Mouse (Mus musculus) MEL (cell line): ENCODE data around the gene Syt1. TPM values are rescaled to one million over a fixed set of nuclear protein-coding genes. Genes with fewer than 3 reads are reported as not detected.

Source experiments
- DNase-seq: peaks from one replicate; pipeline ENCODE4 v3.0.0; 2011; ENCODE audit warnings: low read depth, low spot score
- H3K27ac ChIP-seq: 2 replicates; pipeline ENCODE4 v1.5.1; 2012; ENCODE audit warnings: low read depth, mild to moderate bottlenecking, control low read depth, low read length, moderate library complexity; ENCODE audit not compliant: control insufficient read depth
- H3K27me3 ChIP-seq, 2 experiments: fragments of 150-350 bp in 1 of 2; sonication (generic) in 1 of 2; 2 replicates each; pipeline ENCODE4 v1.6.1; 2012; ENCODE audit warnings: low read length in 2 of 2, mild to moderate bottlenecking in 2 of 2, improper control_type of control experiment in 1 of 2, moderate library complexity in 1 of 2; ENCODE audit not compliant: insufficient read depth in 2 of 2, control insufficient read depth in 1 of 2
- H3K36me3 ChIP-seq, 2 experiments: 2 replicates each; pipeline ENCODE4 v1.6.1; 2012 to 2014; ENCODE audit warnings: low read length in 2 of 2, improper control_type of control experiment in 1 of 2, inconsistent platforms in 1 of 2, mild to moderate bottlenecking in 1 of 2; ENCODE audit not compliant: insufficient read depth in 2 of 2, control insufficient read depth in 1 of 2
- H3K4me1 ChIP-seq, 2 experiments: fragments of 150-350 bp in 1 of 2; sonication (generic) in 1 of 2; 2 replicates each; pipeline ENCODE4 v1.6.1; 2012; ENCODE audit warnings: low read length in 2 of 2, improper control_type of control experiment in 1 of 2, mild to moderate bottlenecking in 1 of 2; ENCODE audit not compliant: insufficient read depth in 2 of 2, control insufficient read depth in 1 of 2
- H3K4me3 ChIP-seq, 2 experiments: fragments of 150-350 bp in 1 of 2; sonication (generic) in 1 of 2; 2 replicates each; pipeline ENCODE4 v1.5.1; 2012; ENCODE audit warnings: low read depth in 2 of 2, low read length in 2 of 2, mild to moderate bottlenecking in 2 of 2, moderate library complexity in 2 of 2, control low read depth in 1 of 2, improper control_type of control experiment in 1 of 2; ENCODE audit not compliant: control insufficient read depth in 1 of 2, insufficient read depth in 1 of 2
- H3K79me2 ChIP-seq: 2 replicates; pipeline ENCODE4 v1.6.1; 2012; ENCODE audit warnings: mild to moderate bottlenecking, low read length, moderate library complexity; ENCODE audit not compliant: control insufficient read depth, poor library complexity, insufficient read depth
- H3K9ac ChIP-seq: 2 replicates; pipeline ENCODE4 v1.6.1; 2012; ENCODE audit warnings: low read depth, mild to moderate bottlenecking, control low read depth, low read length, moderate library complexity; ENCODE audit not compliant: control insufficient read depth, poor library complexity, severe bottlenecking
- H3K9me3 ChIP-seq: fragments of 150-350 bp; sonication (generic); replicated peaks from 2 replicates; pipeline ENCODE4 v1.6.1; 2012; ENCODE audit warnings: mild to moderate bottlenecking, low read length, improper control_type of control experiment, moderate library complexity; ENCODE audit not compliant: insufficient read depth
- CTCF ChIP-seq, 3 experiments: IDR thresholded peaks in 2 of 3; conservative IDR thresholded peaks in 1 of 3; 2 replicates each; pipeline ENCODE4 v1.5.1; 2011 to 2012; ENCODE audit warnings: low read length in 3 of 3, low read depth in 2 of 3, mild to moderate bottlenecking in 2 of 3, improper control_type of control experiment in 1 of 3, inconsistent platforms in 1 of 3, mixed read lengths in 1 of 3, moderate library complexity in 1 of 3; ENCODE audit not compliant: control insufficient read depth in 1 of 3, insufficient read depth in 1 of 3, poor library complexity in 1 of 3, severe bottlenecking in 1 of 3
- ELF1 ChIP-seq: IDR thresholded peaks from 2 replicates; pipeline ENCODE4 v1.6.1; 2014; ENCODE audit warnings: low read depth, mild to moderate bottlenecking, inconsistent platforms, low read length, improper control_type of control experiment, moderate library complexity
- GATA1 ChIP-seq: IDR thresholded peaks from 2 replicates; pipeline ENCODE4 v1.6.1; 2011; ENCODE audit warnings: low read depth, low read length, improper control_type of control experiment
- MAX ChIP-seq: IDR thresholded peaks from 2 replicates; pipeline ENCODE4 v1.6.1; 2011; ENCODE audit warnings: low read length, improper control_type of control experiment
- POLR2AphosphoS2 ChIP-seq: IDR thresholded peaks from 2 replicates; pipeline ENCODE4 v1.6.1; 2011; ENCODE audit warnings: low read length, improper control_type of control experiment
- TCF12 ChIP-seq: IDR thresholded peaks from 2 replicates; pipeline ENCODE4 v1.6.1; 2014; ENCODE audit warnings: low read depth, mild to moderate bottlenecking, inconsistent platforms, low read length, improper control_type of control experiment, moderate library complexity
- USF2 ChIP-seq, 2 experiments: IDR thresholded peaks; 2 replicates each; pipeline ENCODE4 v1.6.1; 2011 to 2012; ENCODE audit warnings: improper control_type of control experiment in 2 of 2, low read length in 2 of 2, borderline replicate concordance in 1 of 2, inconsistent platforms in 1 of 2, low read depth in 1 of 2, mild to moderate bottlenecking in 1 of 2; ENCODE audit not compliant: insufficient read depth in 1 of 2
- ZC3H11A ChIP-seq: IDR thresholded peaks from 2 replicates; pipeline ENCODE4 v1.6.1; 2012; ENCODE audit warnings: low read depth, mild to moderate bottlenecking, inconsistent platforms, low read length, improper control_type of control experiment
- ZKSCAN1 ChIP-seq: IDR thresholded peaks from 2 replicates; pipeline ENCODE4 v1.6.1; 2012; ENCODE audit warnings: low read depth, mild to moderate bottlenecking, inconsistent platforms, low read length, improper control_type of control experiment, moderate library complexity
- polyA plus RNA-seq, 2 experiments: library from polyadenylated mRNA; stranded (reverse) in 1 of 2; unstranded in 1 of 2; fragments of >175 nt in 1 of 2; fragments of >200 nt in 1 of 2; gene quantifications; 2 replicates each; pipeline versions ENCODE4 v1.2.1 to v1.2.4; 2012; ENCODE audit warnings: low replicate concordance in 2 of 2, low read depth in 1 of 2; ENCODE audit not compliant: insufficient read length in 2 of 2, insufficient read depth in 1 of 2, missing spikeins in 1 of 2
- total RNA-seq: library from RNA; depleted of rRNA; stranded (reverse); fragments of 300-350 nt; gene quantifications from 2 replicates; pipeline ENCODE4 v1.2.3, GENCODE M21; 2012

The Syt1 gene
- total and polyA plus RNA-seq, 3 experiments: not detected

DNA sequence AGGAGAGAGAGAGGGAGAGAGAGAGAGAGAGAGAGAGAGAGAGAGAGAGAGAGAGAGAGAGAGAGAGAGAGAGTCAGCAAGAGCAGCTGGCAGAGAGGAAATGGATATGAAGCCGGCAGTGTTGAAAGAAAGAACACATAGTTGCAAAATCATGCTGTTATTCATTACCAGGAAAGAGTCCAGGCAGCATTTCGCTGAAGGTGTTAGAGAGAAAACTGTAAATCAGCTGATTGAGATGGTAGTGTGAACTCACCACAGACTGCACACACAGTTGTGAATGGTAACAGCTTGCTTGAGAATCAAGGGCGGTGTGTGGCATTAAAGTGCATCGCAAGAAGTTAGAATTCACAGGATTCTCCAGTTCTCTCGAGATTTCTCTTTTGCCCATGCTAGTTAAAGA, 300.3 kb downstream of the Syt1 start:
- H3K4me3 ChIP-seq: no peak overlapping the region
- DNase-seq: no peak
- H3K79me2 ChIP-seq: no peaks in the 10 kb centered on the region
- no peaks in the 10 kb centered on the region for H3K4me1 ChIP-seq
- no peak overlapping the region for H3K9ac ChIP-seq
- no peak for TF ChIP-seq TCF12
- no peak for TF ChIP-seq CTCF (IDR thresholded peaks at IDR 0.05 in 2 of 3, conservative IDR thresholded peaks at IDR 0.05 in 1 of 3; ENCODE audit: control insufficient read depth in 1 of 3, insufficient read depth in 1 of 3, low read depth in 2 of 3, low read length in 3 of 3, poor library complexity in 1 of 3, severe bottlenecking in 1 of 3)
- TF ChIP-seq USF2 (IDR thresholded peaks at IDR 0.05; ENCODE audit: borderline replicate concordance in 1 of 2, insufficient read depth in 1 of 2, low read depth in 1 of 2, low read length in 2 of 2): no peak
- TF ChIP-seq ZKSCAN1: no peak
- TF ChIP-seq, all 39 proteins: peak for 0
- no peak overlapping the region for H3K27ac ChIP-seq
- H3K27me3 ChIP-seq: no peaks in the 10 kb centered on the region
- no peaks in the 10 kb centered on the region for H3K9me3 ChIP-seq
- no peaks in the 10 kb centered on the region for H3K36me3 ChIP-seq

DNA sequence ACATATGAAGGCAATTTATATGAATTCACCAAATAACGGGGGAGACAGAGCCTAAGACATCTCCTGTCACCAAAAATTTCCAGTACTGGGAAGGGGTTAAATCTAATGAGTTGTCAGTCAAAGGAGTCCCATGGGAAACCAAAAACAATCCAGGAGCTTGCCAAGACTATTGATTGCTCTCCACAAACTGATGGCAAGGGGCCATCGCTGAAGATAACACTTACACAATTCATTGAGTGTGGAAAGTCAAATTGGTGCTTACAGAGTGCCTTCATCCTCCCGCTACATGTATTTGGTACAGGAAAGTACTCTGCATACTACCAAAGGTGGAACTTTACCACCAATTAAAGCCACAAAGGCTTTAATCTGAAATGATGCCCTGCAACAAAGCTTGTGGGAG, 305.1 kb downstream of the Syt1 start:
- H3K4me1 ChIP-seq: no peaks in the 10 kb centered on the region

DNA sequence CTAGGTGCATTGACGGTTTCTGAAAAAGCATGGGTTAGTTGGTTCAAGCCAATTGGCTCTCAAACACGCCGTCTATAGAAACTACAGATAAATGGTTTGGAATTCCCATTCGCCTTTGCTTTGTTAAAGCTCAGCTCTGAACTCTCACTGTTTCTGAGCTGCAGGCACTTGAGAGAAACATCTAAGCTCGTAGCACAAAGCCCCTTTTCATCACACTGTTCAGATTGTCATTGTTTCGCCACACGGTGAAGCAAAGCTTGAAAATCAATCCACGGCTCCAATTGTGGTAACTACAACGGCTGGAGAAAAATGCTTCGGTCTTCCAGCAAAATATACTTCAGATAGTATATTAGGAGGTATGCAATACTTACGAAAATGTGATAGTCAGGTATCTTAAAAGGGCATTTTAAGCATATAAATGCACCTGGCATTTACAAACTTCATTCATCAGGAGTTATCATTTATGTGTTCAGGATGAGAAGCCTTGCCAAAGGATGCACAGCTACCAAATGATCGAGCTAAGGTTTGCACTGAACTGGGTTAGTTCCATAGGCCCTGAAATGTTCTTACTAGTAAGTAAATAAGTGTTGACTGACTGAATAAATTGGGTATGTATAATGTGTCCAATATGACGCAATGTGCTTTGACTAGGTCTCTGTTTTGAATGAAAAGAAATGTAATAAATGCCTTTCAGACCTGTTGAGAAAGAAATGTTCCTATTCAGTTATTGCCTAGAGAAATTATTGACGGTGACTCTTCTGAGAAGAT, 309.2 kb downstream of the Syt1 start:
- Histone ChIP-seq H3K27me3 (no peaks in the 10 kb centered on the region), H3K79me2 (no peaks in the 10 kb centered on the region), H3K4me1 (no peaks in the 10 kb centered on the region), H3K27ac (no peak overlapping the region), H3K4me3 (no peak overlapping the region), H3K36me3 (no peaks in the 10 kb centered on the region), H3K9ac (no peak overlapping the region), H3K9me3 (no peaks in the 10 kb centered on the region)
- DNase-seq: no peak
- no peak for TF ChIP-seq ZC3H11A
- no peak for TF ChIP-seq POLR2AphosphoS2
- TF ChIP-seq MAX: no peak

More for the DNA sequence above, 305.1 kb downstream of the Syt1 start:
- H3K27ac ChIP-seq: no peak overlapping the region
- H3K79me2 ChIP-seq: no peaks in the 10 kb centered on the region
- no peak overlapping the region for H3K9ac ChIP-seq
- H3K27me3 ChIP-seq: no peaks in the 10 kb centered on the region
- TF ChIP-seq ELF1: no peak
- TF ChIP-seq GATA1: no peak
- no peak for DNase-seq
- no peaks in the 10 kb centered on the region for H3K9me3 ChIP-seq
- H3K4me3 ChIP-seq: no peak overlapping the region
- no peaks in the 10 kb centered on the region for H3K36me3 ChIP-seq
